Mouse (Mus musculus) megakaryocyte, embryonic 14.5 days (primary cell): Measurements from ENCODE around the gene Notch2. TPM values are rescaled to one million over a fixed set of nuclear protein-coding genes. Genes with fewer than 3 reads are reported as not detected.

Source experiments
- H3K27me3 ChIP-seq: replicated peaks from 2 replicates; pipeline ENCODE3; 2012; ENCODE audit warnings: inconsistent platforms
- H3K36me3 ChIP-seq: replicated peaks from 2 replicates; pipeline ENCODE3; 2012; ENCODE audit warnings: low read length, inconsistent platforms, mixed read lengths
- H3K4me1 ChIP-seq: 2 replicates; pipeline ENCODE4 v1.6.1; 2012; ENCODE audit warnings: inconsistent platforms
- H3K4me3 ChIP-seq: replicated peaks from 2 replicates; pipeline ENCODE3; 2012; ENCODE audit warnings: moderate library complexity, mild to moderate bottlenecking, inconsistent platforms
- H3K9me3 ChIP-seq: 2 replicates; pipeline ENCODE4 v1.6.1; 2012; ENCODE audit warnings: inconsistent platforms
- FLI1 ChIP-seq: IDR thresholded peaks from 2 replicates; pipeline ENCODE4 v1.6.1; 2012; ENCODE audit warnings: low read length, inconsistent platforms, mixed read lengths
- GATA1 ChIP-seq: IDR thresholded peaks from 3 replicates; pipeline ENCODE4 v1.6.1; 2012; ENCODE audit warnings: mixed read lengths, low read length, inconsistent platforms, borderline replicate concordance
- polyA plus RNA-seq: library from polyadenylated mRNA; stranded (reverse); fragments of >175 nt; gene quantifications from 2 replicates; pipeline ENCODE4 v1.2.3, GENCODE M21; 2012; ENCODE audit warnings: low replicate concordance; ENCODE audit not compliant: insufficient read depth

Notch2 gene
- polyA plus RNA-seq, 1 experiment: 1.9 TPM

DNA sequence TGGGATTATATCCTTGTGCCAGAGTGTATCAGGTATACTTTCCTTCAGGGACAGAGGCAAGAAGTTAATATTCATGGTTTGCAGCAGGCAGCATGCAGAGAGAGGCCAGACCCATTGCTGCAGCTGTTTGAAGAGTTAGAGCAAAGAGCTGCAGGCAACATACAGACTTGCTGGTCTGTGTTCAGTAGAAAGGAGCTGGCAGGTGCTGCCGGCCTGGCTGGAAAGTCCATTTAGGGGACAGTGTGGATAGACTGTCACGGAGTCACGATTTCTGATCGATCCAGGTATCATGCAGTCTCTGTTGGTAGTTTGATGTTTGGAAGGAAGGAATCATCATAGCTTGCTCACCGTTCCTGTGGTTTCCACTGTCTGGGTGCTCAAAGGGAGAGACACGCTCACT is 92.2 kb downstream of the Notch2 start:
- peaks cover 92% of the 10 kb centered on the region for H3K36me3 ChIP-seq
- H3K9me3 ChIP-seq: peaks cover 13% of the 10 kb centered on the region
- no peak overlapping the region for H3K4me3 ChIP-seq
- TF ChIP-seq FLI1 (no peak), GATA1 (no peak)
- H3K27me3 ChIP-seq: no peaks in the 10 kb centered on the region
- peaks cover 24% of the 10 kb centered on the region for H3K4me1 ChIP-seq

DNA sequence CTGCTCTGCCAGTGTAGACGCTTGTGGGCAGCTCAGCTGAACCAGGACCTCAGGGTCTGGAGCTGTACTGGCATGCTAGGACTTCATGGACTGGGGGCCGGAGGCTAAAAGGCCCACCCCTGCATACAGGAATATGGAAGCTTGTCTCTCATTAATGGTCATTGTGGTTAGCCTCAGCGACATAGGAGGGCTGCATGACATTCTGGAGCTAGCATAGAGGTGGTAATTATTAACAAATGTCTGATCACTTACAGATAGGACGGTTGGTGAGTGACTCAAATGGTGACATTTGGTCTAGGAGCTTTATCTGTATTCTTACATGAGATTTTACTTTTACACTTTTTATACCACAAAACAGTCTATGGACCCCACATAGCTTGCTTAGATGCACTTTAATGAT is 92.8 kb downstream of the Notch2 start:
- Histone ChIP-seq H3K9me3 (peaks cover 13% of the 10 kb centered on the region), H3K27me3 (no peaks in the 10 kb centered on the region), H3K36me3 (peaks cover 92% of the 10 kb centered on the region), H3K4me3 (no peak overlapping the region), H3K4me1 (peaks cover 18% of the 10 kb centered on the region)
- TF ChIP-seq GATA1: no peak
- TF ChIP-seq FLI1: no peak

DNA sequence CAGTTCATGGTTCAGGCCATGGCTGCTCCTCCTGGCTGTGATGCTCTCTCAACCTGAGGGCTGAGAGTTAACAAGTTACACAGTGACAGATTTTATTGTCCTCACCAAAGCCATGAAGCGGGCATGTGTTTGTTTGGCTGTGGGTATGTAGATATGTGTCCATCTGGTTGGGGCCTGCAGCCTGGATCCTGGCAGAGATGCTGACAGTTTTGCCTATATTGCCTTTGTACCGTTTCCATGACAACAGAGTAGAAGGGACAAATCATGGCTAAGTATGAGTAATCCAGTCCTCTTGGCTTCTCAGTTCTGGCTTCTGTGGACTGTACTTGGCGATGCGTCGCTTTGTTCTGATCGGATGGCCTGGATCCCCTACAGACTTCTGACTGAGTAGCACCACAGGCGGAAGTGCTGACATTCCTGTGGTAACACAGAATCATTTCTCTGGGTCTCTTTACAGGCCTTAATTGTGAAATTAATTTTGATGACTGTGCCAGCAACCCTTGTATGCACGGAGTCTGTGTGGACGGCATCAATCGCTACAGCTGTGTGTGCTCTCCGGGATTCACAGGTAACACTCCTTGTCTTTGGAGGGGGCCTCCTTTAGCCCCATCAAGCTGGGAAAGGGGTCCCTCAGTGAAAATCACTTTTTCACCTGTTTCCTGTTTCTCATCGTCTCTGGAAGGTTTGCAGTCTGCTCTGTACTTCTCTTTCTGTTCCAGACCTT is 93.4 kb downstream of the Notch2 start:
- Histone ChIP-seq H3K4me1 (peaks cover 12% of the 10 kb centered on the region), H3K4me3 (no peak overlapping the region), H3K9me3 (peaks cover 13% of the 10 kb centered on the region), H3K27me3 (no peaks in the 10 kb centered on the region), H3K36me3 (peaks cover 92% of the 10 kb centered on the region)
- no peak for TF ChIP-seq FLI1
- TF ChIP-seq GATA1: no peak

DNA sequence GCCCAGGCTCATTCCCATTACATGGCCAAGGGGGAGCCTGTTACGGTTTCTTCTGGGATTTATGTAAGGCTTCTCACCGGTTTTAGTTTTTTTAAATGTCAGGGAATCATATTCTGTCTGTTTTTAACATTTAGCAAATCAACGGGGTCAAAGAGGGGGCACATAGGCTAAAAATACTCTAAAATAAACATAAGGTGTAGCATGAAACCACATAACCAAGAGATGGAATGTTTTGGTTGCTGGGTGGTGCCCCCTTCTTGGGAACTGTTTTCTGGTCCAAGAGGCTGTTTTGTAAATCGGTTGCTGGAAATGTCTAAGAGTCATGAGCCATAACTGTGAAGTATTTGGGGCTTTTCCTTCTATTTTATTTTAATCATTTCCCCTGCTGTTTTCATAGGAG is 95.1 kb downstream of the Notch2 start:
- Histone ChIP-seq H3K4me3 (no peak overlapping the region), H3K27me3 (no peaks in the 10 kb centered on the region), H3K36me3 (peaks cover 92% of the 10 kb centered on the region), H3K4me1 (peaks cover 11% of the 10 kb centered on the region), H3K9me3 (no peaks in the 10 kb centered on the region)
- TF ChIP-seq FLI1 (no peak), GATA1 (no peak)

DNA sequence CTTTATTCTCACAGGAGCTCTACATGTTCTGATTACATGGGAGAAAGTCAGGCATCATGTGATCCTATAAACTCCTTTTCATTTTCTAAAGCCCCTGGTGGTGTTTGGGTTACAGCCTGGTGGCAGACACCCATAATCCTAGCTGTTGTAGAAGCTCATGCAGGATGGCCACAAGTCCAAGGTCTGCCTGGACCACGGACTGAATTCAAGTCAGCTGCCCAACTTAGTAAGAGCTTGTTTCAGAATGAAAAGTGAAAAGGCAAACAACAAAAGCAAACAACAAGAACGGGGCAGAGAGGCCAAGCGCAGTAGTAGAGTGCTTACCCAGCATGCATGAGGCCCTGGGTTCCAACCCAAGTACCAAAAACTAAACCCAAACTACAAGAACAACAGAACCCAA is 95.5 kb downstream of the Notch2 start:
- H3K27me3 ChIP-seq: no peaks in the 10 kb centered on the region
- H3K9me3 ChIP-seq: no peaks in the 10 kb centered on the region
- no peak overlapping the region for H3K4me3 ChIP-seq
- H3K4me1 ChIP-seq: peaks cover 11% of the 10 kb centered on the region
- TF ChIP-seq FLI1 (no peak), GATA1 (no peak)
- peaks cover 92% of the 10 kb centered on the region for H3K36me3 ChIP-seq

DNA sequence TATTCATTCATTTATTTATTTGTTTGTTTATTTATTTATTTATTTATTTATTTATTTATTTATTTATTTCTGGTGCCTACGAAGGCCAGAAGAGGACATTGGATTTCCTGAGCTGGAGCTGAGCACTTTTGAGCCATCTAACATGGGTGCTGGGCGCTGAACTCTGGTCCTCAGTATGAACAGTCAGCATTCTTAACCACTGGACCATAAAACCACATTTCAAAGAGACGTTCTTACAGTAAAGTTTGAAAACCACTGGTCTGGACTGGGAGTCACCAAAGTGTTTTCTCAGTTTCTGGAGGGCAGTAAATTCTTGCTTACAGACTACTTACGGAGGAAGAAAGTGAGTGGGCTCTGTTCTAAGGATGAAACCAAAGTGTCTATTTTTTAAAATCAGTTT is 97.3 kb downstream of the Notch2 start:
- peaks cover 91% of the 10 kb centered on the region for H3K36me3 ChIP-seq
- H3K27me3 ChIP-seq: no peaks in the 10 kb centered on the region
- TF ChIP-seq FLI1 (no peak), GATA1 (no peak)
- H3K4me3 ChIP-seq: no peak overlapping the region
- H3K4me1 ChIP-seq: peaks cover 19% of the 10 kb centered on the region
- no peaks in the 10 kb centered on the region for H3K9me3 ChIP-seq

DNA sequence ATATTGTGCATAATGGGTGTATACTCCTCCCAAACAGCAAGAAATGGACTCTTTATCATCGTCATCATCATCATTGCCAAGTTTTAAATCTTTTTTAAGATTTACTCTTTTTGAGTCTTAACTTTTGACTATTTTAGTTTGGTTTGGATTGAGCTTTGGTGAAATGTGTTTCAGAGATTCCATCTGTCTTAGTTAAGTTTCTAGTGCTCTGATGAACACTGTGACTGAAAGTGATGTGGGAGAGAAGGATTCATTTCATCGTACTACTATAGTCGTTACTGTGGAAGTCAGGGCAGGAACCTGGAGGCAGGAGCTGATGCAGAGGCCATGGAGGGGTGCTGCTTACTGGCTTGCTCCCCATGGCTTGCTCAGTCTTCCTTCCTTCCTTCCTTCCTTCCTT is 104.9 kb downstream of the Notch2 start:
- Histone ChIP-seq H3K4me3 (no peak overlapping the region), H3K4me1 (peaks cover 11% of the 10 kb centered on the region), H3K36me3 (peaks cover 96% of the 10 kb centered on the region), H3K27me3 (no peaks in the 10 kb centered on the region), H3K9me3 (no peaks in the 10 kb centered on the region)
- TF ChIP-seq GATA1 (no peak), FLI1 (no peak)

DNA sequence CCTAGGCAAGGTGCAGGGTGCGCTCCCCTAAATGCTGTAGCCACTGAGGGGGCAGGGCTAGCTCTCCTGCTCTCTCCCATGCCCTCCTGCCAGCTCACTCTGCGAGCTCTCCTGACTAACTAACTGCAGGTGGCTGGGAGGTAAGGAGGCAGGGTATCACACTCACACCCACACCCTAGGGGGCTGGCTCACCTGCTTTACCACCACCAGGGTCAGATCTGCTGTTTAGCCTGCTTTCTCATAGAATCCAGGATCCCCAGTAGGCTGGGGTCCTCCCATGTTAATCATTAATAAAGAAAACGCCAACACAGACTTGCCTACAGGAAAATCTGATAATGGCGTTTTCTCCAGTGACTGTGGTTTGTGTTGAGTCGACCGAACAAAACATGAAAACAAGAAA is 106.0 kb downstream of the Notch2 start:
- Histone ChIP-seq H3K27me3 (no peaks in the 10 kb centered on the region), H3K4me1 (peaks cover 11% of the 10 kb centered on the region), H3K4me3 (no peak overlapping the region), H3K36me3 (peaks cover 97% of the 10 kb centered on the region), H3K9me3 (no peaks in the 10 kb centered on the region)
- TF ChIP-seq GATA1: no peak
- TF ChIP-seq FLI1: no peak

DNA sequence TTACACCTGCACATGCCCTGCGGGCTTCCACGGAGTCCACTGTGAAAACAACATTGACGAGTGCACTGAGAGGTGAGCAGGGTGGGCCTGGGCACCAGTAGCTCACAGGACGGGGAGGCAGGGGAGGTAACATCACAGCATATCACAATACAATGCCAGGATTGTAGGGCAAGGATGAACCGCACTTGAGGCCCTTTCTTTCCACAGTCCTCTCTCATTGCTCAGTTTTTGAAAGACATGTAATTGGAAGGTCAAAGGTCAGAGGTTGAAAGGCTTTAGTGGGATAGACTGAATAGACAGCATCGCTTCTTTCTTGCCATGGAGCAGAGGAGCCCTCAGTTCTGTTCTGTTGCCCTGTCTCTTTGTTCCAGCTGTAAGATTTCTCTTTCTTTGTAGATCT is 107.6 kb downstream of the Notch2 start:
- Histone ChIP-seq H3K4me3 (no peak overlapping the region), H3K27me3 (no peaks in the 10 kb centered on the region), H3K4me1 (0 out of 2 replicates have a peak, but pooled peaks cover 3% of the 10 kb centered on the region), H3K9me3 (no peaks in the 10 kb centered on the region), H3K36me3 (peaks cover 96% of the 10 kb centered on the region)
- TF ChIP-seq GATA1: no peak
- TF ChIP-seq FLI1: no peak

DNA sequence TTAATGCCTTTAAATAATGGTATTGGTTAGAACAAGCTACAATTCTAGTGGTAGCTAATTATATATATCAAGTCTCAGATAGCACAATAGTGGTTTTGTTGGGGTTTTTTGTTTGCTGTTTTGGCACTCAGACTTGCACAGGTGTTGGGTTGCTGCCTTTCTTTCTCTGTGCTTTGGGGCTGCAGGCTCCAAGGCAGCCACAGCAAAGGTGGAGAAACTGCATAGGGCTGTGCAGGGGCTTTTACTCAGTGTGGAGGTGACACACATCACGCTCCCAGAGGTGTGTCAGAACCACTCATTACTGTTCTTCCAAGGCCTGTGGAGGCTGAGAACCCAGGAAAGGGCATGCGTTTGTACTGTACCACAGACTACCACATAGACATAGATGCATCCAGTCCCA is 114.4 kb downstream of the Notch2 start:
- Histone ChIP-seq H3K4me3 (no peak overlapping the region), H3K36me3 (peaks cover 94% of the 10 kb centered on the region), H3K27me3 (no peaks in the 10 kb centered on the region), H3K4me1 (no peaks in the 10 kb centered on the region), H3K9me3 (no peaks in the 10 kb centered on the region)
- no peak for TF ChIP-seq FLI1
- no peak for TF ChIP-seq GATA1
